Mouse (Mus musculus): Measurements from ENCODE around the gene Elmsan1.
"Not testable (repeated sequence)": the region's sequence is repeated elsewhere in the genome, so short reads cannot be mapped to it uniquely, and the experiment has no call there.

Gene Elmsan1

DNA sequence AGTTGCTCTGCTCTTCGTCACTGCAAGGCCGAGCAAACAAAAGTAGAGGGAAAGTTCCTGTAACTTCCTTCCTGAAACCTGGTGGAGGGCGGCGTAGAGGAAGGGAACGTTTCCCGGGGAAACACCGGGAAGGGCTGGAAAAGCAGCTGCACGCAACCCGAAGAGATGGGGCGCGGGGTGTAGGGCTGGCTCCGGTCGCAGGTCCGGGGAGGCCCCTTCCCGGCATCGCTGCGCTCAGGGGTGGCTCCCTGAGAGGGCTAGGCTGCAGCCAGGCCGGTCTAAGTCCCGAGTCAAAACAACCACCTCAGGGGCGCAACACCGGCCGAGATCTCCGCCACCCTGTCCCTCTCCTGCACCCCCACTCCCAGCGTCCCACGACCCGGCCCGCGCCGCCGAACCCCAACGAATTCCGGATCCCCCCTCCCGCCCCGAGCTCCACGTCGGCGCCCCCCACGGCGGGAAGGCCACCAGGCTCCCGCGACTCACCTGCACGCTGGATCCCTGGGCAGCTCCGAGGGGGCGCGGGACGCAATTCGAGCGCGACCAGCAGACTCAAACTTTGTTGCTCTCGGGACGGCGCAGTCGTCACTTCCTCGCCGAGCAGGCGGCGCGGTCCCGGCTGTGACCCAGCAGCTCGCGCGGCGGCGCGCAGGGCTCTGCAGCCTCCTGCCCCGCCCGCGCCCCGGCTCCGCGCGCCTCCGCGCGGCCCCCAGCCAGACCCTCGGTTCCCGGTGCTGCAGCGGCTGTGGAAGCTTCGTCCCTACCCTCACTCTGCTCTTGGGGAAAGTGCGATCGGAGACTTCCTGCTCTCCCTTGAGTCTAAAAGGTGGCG, at the start of gene Elmsan1:
Elmsan1 (minus strand) TSS at position 593 of the 832 bp plus-strand sequence.
- peak; percentile 84 for DNase-seq

DNA sequence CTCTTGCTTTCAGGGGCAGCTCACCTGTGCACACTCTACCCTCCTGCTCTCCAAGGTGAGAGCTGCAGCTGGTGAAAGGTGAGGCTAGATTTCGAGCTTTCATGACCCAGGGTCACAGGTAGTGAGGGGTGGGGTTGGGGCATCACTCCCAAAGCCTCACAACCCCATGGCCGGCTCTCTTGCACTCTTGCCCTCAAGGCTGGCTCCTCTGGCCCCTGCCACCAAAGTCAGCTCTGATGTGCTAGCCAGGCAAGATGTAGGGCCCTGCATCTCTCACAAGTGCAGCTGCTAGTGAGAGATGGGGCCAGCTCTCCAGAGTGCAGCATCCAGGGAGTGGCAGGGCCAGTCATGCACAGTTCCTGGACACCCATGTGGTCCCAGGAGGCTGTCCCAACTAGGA, 48.6 kb upstream of the Elmsan1 start:
- DNase-seq = no peak

DNA sequence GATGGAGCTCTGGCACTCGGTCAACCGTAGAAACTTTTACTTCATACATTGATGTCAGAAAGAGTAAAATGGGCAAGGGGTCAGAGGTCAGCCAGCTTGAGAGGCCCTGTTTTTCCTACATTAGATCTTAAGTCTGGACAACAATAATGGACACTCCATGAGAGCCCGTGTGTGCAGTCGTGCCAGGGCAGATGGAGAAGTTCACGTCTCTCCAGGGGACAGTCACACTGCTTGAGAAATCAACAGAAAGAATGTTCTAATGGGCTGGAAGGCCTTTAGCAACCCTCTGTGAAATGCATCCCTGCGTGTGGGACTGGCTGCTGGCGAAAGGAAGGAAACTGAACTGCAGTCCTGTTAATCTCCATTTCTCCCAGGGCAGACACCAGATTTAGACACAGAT, 41.7 kb upstream of the Elmsan1 start:
- peak; percentile 4 for DNase-seq

DNA sequence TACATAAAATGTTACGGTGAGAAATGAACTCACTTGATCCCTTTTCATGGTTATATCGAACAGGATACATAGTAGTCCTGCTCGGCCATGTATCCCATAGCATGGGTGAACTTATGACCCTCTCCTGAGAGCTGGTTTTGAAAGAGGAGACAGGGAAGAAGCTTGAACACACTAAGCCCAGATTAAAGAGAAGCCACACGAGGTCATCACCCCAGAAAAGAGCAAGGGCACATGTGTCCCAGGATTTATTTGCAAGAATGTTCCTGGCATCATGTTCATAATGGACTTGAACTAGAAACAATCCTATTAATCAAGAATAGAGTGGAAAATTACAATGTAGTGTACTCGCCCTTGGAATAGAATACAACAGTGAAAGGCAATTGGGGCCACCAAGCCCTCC, 36.2 kb upstream of the Elmsan1 start:
- DNase-seq = no peak

DNA sequence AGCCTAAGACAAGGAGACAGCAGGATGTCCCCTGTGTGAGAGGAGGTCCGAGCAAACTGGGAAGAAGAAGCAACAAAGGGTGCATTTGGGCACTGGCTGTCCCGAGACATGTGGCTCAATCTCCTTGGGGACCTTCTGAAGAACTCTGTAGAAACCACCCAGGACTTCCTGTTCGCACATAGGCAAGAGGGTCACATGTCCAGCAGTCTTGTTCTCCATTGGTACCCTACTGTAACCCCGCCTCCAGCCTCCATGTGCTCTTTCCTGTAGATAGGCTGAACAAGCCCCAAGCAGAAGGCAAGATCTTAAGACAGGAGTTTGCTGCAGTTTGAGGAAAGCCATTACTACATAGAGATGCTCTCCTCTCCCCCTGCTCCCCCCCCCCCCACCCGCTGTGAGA, 34.1 kb upstream of the Elmsan1 start:
- no peak for DNase-seq

DNA sequence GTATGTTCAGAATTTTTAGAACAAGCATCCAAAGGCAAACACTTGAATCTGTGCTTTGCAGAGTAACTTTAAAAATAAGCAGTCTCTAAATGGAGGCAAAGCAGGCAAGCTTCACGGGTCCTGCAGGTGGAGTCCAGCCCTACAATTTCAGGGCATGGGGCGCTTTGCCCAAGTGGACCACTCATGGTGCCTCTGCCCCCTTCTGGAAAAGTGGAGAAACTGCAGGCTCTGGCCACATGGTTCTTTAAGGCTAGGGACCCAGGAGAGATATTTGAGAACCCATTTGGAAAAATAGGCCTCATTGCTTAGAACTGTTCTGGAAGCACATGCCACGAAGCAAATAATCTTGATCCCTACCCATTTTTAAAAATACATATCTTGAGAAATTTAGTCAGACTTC, 30.5 kb upstream of the Elmsan1 start:
- DNase-seq = peak; percentile 81

DNA sequence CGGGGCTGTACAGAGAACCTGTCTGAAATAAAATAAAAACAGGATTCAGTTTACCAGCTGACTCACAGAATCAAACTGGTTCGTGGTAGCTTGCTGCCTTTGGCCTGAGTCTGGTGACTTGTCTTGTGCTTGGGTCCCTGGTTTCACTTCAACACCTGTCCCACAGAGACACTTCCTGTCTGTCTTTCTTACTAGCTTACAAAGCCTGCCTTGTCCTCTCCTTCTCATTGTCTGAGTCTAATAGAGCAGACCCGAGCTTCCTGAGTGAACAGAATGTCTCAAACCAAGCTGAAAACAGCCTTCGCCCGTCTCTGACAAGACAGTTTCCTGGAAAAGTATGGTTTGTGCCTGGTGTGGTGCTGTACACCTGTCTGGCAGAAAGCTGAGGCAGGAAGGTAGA, 27.0 kb upstream of the Elmsan1 start:
- no peak for DNase-seq

DNA sequence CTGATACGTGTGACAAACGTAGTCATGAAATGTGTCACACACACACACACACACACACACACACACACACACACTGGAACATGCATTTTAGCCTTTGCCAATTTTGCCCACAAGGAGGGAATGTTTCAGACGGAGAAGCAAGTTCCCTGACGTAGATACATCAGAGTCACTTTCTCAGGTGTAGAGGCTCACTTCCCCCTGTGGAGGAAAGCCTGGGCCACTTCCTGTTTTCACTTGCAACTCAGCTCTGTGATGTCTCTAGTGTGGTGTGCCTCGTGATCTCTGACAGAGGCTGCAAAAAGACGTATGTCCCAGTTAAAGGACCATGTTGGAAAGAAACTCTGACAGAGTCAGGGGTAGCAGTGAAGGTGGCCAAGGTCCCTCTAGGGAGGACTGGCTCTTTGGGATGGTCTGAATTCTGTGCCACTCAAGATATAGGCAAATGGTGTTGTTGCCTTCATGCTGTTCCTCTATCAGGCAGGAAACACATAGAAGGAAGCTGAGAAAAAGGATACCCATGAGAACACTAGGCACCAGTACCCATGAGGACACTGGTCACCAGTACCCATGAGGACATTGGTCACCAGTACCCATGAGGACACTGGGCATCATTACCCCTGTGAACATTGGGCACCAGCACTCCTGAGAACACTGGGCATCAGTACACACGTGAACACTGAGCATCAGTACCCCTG, 24.5 kb upstream of the Elmsan1 start:
- DNase-seq = peak; percentile 6

DNA sequence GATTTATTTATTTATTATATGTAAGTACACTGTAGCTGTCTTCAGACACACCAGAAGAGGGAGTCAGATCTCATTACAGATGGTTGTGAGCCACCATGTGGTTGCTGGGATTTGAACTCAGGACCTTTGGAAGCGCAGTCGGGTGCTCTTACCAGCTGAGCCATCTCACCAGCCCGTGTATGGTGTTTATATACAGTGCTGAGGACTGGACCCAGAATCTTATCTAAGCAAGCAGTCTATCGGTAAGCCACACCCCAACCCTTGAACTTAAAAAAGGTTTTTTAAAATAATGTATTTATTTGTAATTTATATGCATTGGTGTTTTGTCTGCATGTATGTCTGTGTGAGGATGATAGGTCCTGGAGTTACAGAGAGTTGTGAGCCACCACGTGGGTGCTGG, 18.4 kb upstream of the Elmsan1 start:
- DNase-seq = not testable (repeated sequence)

DNA sequence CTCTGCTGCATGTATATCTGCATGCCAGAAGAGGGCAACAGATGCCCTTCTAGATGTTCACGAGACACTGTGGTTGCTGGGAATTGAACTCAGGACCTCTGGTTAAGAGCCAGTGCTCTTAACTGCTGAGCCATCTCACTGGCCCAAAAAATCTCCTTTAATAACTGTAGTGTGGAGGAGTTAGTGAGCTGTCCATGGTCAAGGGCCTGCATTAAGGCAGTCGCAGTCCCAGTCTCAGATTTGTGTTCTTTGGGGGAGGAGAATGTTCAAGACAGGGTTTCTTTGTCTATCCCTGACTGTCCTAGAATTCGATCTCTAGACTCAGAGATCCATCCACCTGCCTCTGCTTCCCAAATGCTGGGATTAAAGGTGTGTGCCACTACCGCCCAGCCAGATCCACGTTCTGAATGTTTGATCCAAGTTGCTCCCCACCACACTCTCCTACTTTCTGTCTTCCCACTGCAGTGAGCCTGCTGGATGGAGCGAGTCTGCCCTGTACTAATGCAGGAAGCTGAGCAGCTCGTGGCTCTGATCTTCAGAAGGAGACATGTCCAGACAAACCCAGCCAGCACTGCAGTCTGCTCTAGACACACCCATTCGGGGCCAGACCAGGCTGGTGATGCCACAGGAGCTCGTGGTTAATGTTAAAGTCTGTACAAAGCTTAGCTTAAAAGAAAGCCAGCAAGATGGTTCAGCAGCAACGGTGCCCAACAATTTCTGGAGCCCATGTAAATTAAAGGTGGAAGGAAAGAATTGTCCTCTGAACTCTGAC, 17.5 kb upstream of the Elmsan1 start:
- no peak for DNase-seq

DNA sequence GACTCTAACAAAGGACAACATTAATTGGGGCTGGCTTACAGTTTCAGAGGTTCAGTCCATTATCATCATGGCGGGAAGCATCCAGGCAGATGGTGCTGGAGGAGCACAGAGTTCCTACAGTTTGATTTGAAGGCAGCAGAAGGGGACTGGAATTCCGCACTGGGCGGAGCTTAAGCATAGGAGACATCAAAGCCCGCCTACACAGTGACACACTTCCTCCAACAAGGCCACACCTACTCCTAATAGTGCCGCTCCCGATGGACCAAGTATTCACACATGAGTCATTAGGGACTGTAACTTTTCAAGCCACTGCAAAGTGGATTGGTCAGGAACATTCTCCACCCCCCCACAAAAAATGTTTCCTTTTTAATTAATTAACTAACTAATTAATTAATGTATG, 16.9 kb upstream of the Elmsan1 start:
- DNase-seq = no peak

DNA sequence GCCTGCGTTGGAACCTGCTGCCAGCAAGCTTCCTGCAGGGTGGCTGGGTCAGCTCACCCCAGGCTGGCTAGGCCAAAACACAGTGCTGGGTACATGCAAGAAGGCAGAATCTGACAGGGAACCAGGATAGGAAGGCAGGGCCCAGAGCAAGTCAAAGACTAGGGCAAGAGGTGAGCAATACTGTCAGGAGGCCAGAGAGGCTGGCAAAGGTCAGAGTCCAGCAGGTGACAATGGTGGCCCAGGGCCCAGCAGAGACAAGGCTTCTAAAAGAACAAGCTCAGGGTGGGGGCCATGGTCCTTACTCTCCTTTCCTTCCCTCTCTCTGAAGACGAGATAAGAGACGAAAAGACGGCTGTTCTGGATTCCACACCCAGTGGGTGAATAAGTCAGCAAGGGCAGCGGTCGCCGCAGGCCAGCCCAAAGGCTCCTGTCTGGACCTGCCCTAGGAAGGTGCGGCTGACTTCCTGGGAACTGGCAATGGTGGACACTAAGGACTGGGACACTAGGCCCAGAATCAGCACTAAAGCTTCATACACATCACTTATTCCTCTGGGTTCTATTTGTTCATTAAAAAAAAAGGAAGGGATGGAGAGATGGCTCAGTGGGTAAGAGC, 14.9 kb upstream of the Elmsan1 start:
- DNase-seq = no peak

DNA sequence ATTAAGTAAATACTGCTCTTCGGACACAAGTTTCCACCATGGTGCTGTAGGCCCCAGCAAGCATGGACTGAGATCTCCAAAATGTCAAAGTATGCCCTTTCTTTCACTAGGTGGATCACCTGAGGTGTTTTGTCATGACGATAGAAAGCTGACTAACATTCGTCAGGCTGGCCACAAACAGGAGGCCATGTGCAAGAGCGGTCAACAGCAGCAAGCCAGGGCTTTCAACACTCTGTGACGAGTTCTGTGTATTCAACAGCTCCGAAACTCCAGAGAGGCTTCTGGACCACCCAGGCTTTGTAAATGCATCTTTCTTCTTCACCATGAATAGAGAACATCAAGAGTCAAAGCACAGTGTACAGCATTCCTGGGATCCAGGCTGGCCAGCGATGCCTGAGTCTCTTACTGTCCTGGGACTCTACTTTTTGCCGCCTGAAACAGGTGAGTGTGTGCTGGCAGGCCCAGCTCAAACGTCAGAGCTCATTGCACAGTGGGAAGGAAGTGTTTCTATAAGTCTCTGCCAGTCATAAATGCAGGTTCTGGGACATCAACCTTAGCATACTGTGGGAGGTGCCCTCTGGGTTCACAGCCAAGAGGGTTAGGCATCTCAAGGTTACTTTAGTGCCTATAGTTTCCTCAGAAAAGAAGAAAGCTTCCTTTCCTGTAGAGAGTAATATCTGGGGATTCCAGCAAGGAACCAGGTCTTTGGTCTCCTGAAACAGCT, 7.6 kb upstream of the Elmsan1 start:
- DNase-seq = no peak

DNA sequence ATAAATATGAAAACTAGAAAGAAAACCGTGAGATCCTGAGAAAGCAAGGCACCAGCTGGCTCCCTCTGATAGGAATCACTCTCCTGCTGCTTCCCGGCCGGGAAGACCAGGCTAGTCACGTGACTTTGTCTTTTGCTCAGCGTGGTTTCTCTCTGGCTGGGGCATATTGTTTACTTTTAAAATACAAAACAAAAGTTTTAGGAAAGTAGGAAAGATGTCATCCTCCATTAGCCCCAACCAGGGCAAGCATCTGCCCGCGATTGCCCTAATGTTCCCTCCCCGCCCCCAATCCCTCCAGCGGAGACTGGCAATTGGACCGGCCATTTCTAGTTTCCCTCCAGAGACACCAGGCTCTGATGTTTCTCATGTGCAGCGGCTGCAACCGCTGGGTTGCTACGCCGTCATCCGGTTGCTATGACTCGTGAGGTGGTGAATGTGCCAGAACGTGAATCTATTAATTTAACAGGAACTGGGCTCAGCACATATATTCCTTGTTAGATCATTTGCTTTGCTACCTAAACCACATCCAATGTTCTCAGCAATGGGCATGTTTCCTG, 3.8 kb upstream of the Elmsan1 start:
- peak; percentile 60 for DNase-seq

DNA sequence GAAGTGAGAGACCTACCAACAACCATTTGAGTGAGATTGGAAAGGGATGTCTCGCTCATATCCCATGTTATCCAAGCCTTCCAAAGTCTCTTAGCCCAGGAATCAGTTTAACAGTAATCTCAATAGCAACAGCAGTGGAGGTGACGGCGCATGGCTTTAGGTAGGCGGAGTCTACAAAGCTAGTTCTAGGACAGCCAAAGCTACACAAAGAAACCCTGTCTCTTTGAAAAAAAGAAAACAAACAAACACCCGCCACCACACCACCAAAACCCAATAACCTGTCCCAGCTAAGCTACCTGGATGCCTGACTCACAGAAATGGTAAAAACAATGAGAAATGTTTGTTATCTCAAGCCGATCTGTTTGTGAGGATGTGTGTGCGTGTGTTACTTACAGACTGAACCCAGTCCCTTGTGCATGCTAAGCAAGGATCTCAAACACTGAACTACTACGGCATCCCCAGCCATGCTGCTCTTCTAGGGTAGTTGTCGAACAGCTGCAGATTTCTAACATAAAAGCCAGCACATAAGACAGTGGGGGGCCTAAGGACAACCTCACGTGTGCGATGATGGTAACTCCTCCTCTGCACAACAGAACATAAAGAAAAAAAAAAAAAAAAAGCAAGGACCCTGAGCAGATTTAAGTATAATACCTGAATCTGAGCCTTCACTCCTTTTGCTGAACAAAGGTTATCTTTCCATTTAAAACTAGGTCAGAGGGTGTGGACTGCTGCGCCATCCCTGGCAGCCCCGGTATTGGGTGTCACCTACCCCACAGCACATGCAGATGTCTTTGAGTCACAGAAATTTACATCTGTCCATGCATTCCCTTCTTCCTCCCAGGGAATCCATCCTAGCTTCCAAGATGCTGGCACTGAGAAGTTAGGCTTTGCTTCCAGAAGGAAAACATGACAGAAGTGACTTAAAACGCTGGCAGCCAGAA, 2.5 kb upstream of the Elmsan1 start:
- DNase-seq = no peak

DNA sequence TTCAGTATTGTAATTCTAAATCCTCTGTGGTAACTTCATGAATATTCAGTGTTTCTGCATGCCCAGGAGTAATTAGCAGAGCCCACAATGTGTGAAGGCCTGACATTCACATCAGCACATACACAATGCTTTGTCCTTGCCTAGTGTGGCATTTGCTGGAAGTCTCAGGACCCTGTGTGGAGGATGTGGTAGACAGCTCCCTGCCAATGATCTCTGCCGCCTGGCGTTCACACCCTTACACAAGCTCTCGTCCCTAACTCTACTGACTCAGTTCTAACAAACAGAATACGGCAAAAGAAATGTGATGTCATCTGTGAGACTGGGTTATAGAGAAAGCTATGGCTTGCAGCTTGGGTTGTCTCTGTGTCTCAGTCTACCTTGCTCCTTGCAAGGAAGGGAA, 1.8 kb upstream of the Elmsan1 start:
- DNase-seq = no peak

DNA sequence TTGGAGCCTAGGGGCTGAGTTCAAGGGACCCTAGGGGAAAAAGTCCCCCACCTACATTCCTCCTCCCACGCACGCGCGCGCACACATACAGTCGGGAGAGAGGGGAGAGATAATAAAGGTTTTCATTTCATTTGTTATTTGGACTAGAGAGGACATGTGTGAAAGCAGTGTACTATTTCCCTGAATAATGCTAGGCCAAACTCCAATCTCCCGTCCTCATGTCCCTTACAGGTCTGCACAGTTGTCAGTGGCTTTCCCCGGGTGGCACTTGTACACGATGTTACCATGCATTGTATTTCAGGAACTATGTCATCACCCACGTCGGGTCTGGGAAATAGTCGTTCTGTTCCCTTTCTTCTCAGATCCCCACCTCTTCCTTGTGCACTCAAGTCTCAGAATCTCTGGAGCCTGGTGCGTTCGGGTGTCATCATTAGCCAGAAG, 460 bp upstream of the Elmsan1 start:
- DNase-seq = peak; percentile 34

DNA sequence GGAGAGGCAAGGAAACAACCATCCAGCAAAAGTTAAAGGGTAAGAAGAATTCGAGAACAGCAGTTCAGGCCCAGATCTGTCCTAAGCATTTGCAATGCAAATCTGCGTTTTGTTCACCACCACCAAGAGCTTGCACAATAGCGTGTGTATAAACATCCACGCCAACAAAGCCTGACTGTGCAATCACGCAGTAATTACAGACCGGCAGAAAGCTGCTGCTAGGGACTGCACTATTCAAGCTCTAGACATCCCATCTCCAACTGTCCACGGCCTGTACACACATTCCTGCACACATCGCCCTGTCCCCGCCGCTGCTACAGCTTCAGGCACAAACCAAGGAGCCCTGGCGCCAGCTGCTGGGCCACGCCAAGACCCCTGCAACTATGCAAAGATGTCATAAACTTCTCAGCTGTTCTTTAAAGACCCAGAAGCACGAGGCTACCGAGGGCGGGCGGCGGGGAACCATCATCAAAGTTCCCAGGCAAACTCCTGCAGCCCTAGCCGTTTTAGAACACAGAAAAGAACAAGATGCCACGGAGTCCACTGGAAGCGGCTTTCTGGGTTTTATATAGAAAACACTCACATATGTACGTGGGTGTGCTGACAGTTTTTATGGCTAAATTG, 1.1 kb downstream of the Elmsan1 start:
- peak; percentile 66 for DNase-seq

DNA sequence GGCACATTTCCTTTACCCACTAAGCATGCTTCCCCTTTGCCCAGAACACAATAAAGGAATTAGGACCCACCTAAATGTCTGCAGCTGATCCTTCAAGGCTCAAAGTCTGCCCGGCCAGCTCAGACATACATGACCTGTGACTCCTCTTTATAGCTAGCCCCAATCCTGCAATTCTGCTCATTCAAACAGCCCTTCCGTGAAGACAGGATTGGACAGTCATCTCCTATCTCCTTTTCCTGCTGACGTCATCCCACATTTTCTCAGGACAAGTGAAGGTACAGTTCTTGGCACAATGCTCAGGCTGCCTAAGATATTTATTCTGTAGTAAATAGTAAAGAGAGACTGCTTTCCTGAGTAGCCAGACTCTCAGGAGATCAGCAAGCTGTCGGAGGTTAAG, 1.6 kb downstream of the Elmsan1 start:
- DNase-seq = peak; percentile 32

DNA sequence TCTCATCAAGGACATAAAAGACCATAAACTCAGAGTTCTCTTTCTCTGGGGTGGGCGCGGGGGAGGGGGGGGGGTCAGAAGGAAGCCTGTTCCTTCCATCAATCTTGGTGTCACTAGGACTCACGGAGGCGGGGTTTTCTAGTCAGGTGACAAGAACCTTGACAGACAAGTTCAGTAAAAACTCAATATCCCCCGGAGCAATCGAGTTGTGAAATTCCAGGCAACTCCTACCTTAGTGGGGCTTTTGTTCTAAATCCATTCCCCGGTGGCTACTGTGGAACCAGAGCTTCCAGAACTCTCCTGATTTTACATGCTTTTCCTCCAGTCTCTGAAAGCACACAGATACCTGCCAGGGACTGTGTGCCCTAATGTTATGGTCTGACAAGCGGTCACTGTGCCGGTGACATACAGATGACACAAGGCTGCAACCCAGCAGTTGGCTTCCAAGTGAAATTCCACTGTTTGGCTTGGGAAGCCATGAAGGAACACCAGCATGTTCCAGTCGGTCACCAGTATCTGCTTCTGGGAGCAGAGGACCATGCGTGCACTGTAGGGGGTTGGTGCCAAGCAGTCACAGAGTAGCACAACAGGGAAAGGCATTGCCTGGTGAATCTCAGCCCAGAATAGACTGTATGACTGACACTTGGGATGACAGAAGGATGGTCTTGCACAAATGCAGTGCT, 2.8 kb downstream of the Elmsan1 start:
- DNase-seq = no peak

Data from lung, postnatal 14 days (tissue).